In the genomic region with DNA sequence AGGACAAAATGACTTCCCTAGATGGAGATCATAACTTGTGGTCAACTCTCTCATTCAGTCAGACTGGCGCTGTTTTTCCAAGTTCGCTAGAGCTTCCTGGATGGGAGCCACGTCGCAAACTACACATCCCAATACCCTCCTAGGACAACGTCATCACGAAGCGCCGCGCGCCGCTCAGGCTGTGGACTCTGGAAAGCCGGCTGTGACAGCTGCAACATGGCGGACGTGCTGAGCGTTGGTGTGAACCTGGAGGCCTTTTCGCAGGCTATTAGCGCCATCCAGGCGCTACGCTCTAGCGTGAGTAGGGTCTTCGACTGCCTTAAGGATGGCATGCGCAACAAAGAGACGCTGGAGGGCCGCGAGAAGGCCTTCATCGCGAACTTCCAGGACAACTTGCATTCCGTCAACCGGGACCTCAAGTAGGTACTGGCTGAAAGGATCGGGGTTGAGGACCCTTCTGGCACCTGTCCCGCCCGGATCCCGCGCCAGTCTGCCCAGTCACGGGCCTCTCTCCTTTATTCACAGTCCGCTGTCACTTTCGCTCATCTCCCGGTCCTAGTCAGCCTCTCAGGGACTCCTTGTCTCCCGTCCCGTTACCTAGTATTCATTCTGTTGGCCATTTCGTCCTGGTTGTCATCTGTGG, we compare ENCODE assay signal across 8 mouse cellular contexts. TPM values are rescaled to one million over a fixed set of nuclear protein-coding genes. Genes with fewer than 3 reads are reported as not detected.
DNase-seq lines count a peak whose midpoint lies in the region; ATAC-seq and TF ChIP-seq lines count a peak whose summit lies in the region.

TSS of gene Med27 (plus strand) at position 191 of the 643 bp plus-strand sequence.

- peaks cover 9% of the 10 kb centered on the region for H3K79me2 ChIP-seq in MEL (ENCODE audit: control insufficient read depth, insufficient read depth, low read length, poor library complexity)

- no peaks in the 10 kb centered on the region for H3K27me3 ChIP-seq in MEL (ENCODE audit: control insufficient read depth in 1 of 2, insufficient read depth in 2 of 2, low read length in 2 of 2)
- no peaks in the 10 kb centered on the region for H3K27me3 ChIP-seq in cerebellum, adult 2 months (ENCODE audit: control insufficient read depth, insufficient read depth, low read length)
- H3K27me3 ChIP-seq in forebrain, postnatal 0 days (ENCODE audit: insufficient read depth, low read length): no peaks in the 10 kb centered on the region
- no peaks in the 10 kb centered on the region for H3K27me3 ChIP-seq in lung, embryonic 15.5 days

- peak within 1 kb of the TSS; percentile 52 for H3K27ac ChIP-seq in MEL (ENCODE audit: control insufficient read depth, low read depth, low read length)
- no peak within 1 kb of the TSS for H3K27ac ChIP-seq in cerebellum, adult 2 months (ENCODE audit: insufficient read depth, low read length)
- H3K27ac ChIP-seq in forebrain, postnatal 0 days (ENCODE audit: low read depth, low read length): peak within 1 kb of the TSS; percentile 69
- H3K27ac ChIP-seq in lung, embryonic 15.5 days: no peak within 1 kb of the TSS

- TF ChIP-seq EP300 in MEL (IDR thresholded peaks at IDR 0.05; ENCODE audit: low read depth in 1 of 2, low read length in 2 of 2): no peak

- peaks cover 2 to 7% of the 10 kb centered on the region in 2 experiments; a peak in 3 of 4 replicates for H3K4me1 ChIP-seq in MEL (ENCODE audit: control insufficient read depth in 1 of 2, insufficient read depth in 2 of 2, low read length in 2 of 2)
- peaks cover 4% of the 10 kb centered on the region; the same call in 1 of the 2 replicates for H3K4me1 ChIP-seq in cerebellum, adult 2 months (ENCODE audit: control insufficient read depth, insufficient read depth, low read length)
- peaks cover 7% of the 10 kb centered on the region for H3K4me1 ChIP-seq in forebrain, postnatal 0 days (ENCODE audit: insufficient read depth)
- H3K4me1 ChIP-seq in lung, embryonic 15.5 days: peaks cover 4% of the 10 kb centered on the region

- H3K4me2 ChIP-seq in forebrain, postnatal 0 days (ENCODE audit: low read depth): peak within 1 kb of the TSS; percentile 88
- peak within 1 kb of the TSS; percentile 92 for H3K4me2 ChIP-seq in lung, embryonic 15.5 days

- ATAC-seq in forebrain, postnatal 0 days: peak; percentile 99
- ATAC-seq in lung, embryonic 15.5 days (ENCODE audit: borderline replicate concordance, extremely low read depth, low FRiP score, low TSS enrichment): peak; percentile 93; the same call in 1 of the 2 replicates

- peaks cover 0 to 8% of the 10 kb centered on the region in 2 experiments; a peak in 3 of 4 replicates for H3K36me3 ChIP-seq in MEL (ENCODE audit: control insufficient read depth in 1 of 2, insufficient read depth in 2 of 2, low read length in 2 of 2)
- peaks cover 19% of the 10 kb centered on the region for H3K36me3 ChIP-seq in forebrain, postnatal 0 days (ENCODE audit: insufficient read depth)
- H3K36me3 ChIP-seq in lung, embryonic 15.5 days: peaks cover 8% of the 10 kb centered on the region

- no peak for TF ChIP-seq RAD21 in MEL (IDR thresholded peaks at IDR 0.05; ENCODE audit: low read depth, low read length)

- peak; percentile 97 for DNase-seq in MEL (ENCODE audit: low read depth, low spot score)
- peak; percentile 95 to 96 for DNase-seq in cerebellum, adult 2 months
- DNase-seq in forebrain, postnatal 0 days: peak; percentile 99
- DNase-seq in heart, postnatal 4 days: peak; percentile 96
- DNase-seq in layer of hippocampus, adult 8-10 months (ENCODE audit: low spot score in 2 of 2): peak; percentile 96 to 97
- DNase-seq in ovary, adult 18-20 months (ENCODE audit: low spot score): peak; percentile 91
- DNase-seq in thymus, postnatal 0 days (ENCODE audit: low spot score): peak; percentile 92

- no peaks in the 10 kb centered on the region; the same call in 1 of the 2 replicates for H3K9me3 ChIP-seq in MEL (replicated peaks; ENCODE audit: insufficient read depth, low read length)
- H3K9me3 ChIP-seq in forebrain, postnatal 0 days (ENCODE audit: low read length): no peaks in the 10 kb centered on the region
- no peaks in the 10 kb centered on the region for H3K9me3 ChIP-seq in lung, embryonic 15.5 days

- H3K4me3 ChIP-seq in MEL (ENCODE audit: control insufficient read depth in 1 of 2, insufficient read depth in 1 of 2, low read depth in 2 of 2, low read length in 2 of 2): peak within 1 kb of the TSS; percentile 95 to 96
- peak within 1 kb of the TSS; percentile 76 for H3K4me3 ChIP-seq in cerebellum, adult 2 months (replicated peaks; ENCODE audit: insufficient read depth, low read depth, low read length)
- peak within 1 kb of the TSS; percentile 90 for H3K4me3 ChIP-seq in forebrain, postnatal 0 days (ENCODE audit: low read depth, low read length)
- peak within 1 kb of the TSS; percentile 95 for H3K4me3 ChIP-seq in lung, embryonic 15.5 days

- TF ChIP-seq POLR2A in MEL (IDR thresholded peaks at IDR 0.05; ENCODE audit: control insufficient read depth in 1 of 2, insufficient read depth in 1 of 2, low read depth in 1 of 2, low read length in 2 of 2, poor library complexity in 1 of 2): peak; percentile 50 to 86; a peak in 3 of 4 replicates
- TF ChIP-seq POLR2A in cerebellum, adult 2 months (IDR thresholded peaks at IDR 0.05; ENCODE audit: borderline replicate concordance, insufficient read depth, low read length): peak; percentile 83; the same call in 1 of the 2 replicates

- peak in 1 of 3 experiments; percentile 9; a peak in 1 of 6 replicates for TF ChIP-seq CTCF in MEL (IDR thresholded peaks at IDR 0.05 in 2 of 3, conservative IDR thresholded peaks at IDR 0.05 in 1 of 3; ENCODE audit: control insufficient read depth in 1 of 3, insufficient read depth in 1 of 3, low read depth in 2 of 3, low read length in 3 of 3, poor library complexity in 1 of 3, severe bottlenecking in 1 of 3)
- no peak for TF ChIP-seq CTCF in cerebellum, adult 2 months (IDR thresholded peaks at IDR 0.05; ENCODE audit: borderline replicate concordance, insufficient read depth, low read depth, low read length)
- TF ChIP-seq CTCF in forebrain, postnatal 0 days (IDR thresholded peaks at IDR 0.05; ENCODE audit: low read depth): no peak

- H3K9ac ChIP-seq in MEL (ENCODE audit: control insufficient read depth, low read depth, low read length, poor library complexity, severe bottlenecking): peak within 1 kb of the TSS; percentile 92
- H3K9ac ChIP-seq in forebrain, postnatal 0 days: peak within 1 kb of the TSS; percentile 86
- peak within 1 kb of the TSS; percentile 82 for H3K9ac ChIP-seq in lung, embryonic 15.5 days

- under 1% methylated on average over 41 of the region's 41 CpGs for WGBS in cerebellum, adult 2 months
- 2% methylated on average over 41 of the region's 41 CpGs for WGBS in forebrain, postnatal 0 days
- under 1% methylated on average over 41 of the region's 41 CpGs for WGBS in lung, embryonic 15.5 days

TF ChIP-seq in MEL, 35 proteins besides CTCF, POLR2A, EP300 and RAD21 (continues in another document):
- TF ChIP-seq ZKSCAN1 (IDR thresholded peaks at IDR 0.05; ENCODE audit: low read depth, low read length) (no peak), NRF1 (IDR thresholded peaks at IDR 0.05; ENCODE audit: insufficient read depth, low read depth, low read length, poor library complexity, severe bottlenecking) (peak; percentile 45; the same call in 1 of the 2 replicates), POLR2AphosphoS5 (IDR thresholded peaks at IDR 0.05; ENCODE audit: borderline replicate concordance, low read depth, low read length) (no peak), USF1 (IDR thresholded peaks at IDR 0.05; ENCODE audit: low read depth, low read length) (peak; percentile 10; the same call in 1 of the 2 replicates), MYC (IDR thresholded peaks at IDR 0.05; ENCODE audit: low read depth, low read length) (peak; percentile 57; the same call in 1 of the 2 replicates), MYB (IDR thresholded peaks at IDR 0.05; ENCODE audit: low read depth, low read length) (no peak), MAZ (IDR thresholded peaks at IDR 0.05; ENCODE audit: low read depth, low read length) (0 out of 2 replicates have a peak, but pooled peaks have one; percentile 29), POLR2AphosphoS2 (IDR thresholded peaks at IDR 0.05; ENCODE audit: low read length) (peak; percentile 71; the same call in 1 of the 2 replicates), SMC3 (IDR thresholded peaks at IDR 0.05; ENCODE audit: low read depth, low read length) (no peak), KAT2A (conservative IDR thresholded peaks at IDR 0.05; ENCODE audit: low read depth, low read length) (peak; percentile 97), ZC3H11A (IDR thresholded peaks at IDR 0.05; ENCODE audit: low read depth, low read length) (peak; percentile 46), CHD1 (IDR thresholded peaks at IDR 0.05; ENCODE audit: low read depth, low read length) (no peak), NELFE (IDR thresholded peaks at IDR 0.05; ENCODE audit: low read depth, low read length) (peak; percentile 74), TBP (IDR thresholded peaks at IDR 0.05; ENCODE audit: low read depth, low read length) (peak; percentile 73), ELF1 (IDR thresholded peaks at IDR 0.05; ENCODE audit: low read depth, low read length) (peak; percentile 98), UBTF (IDR thresholded peaks at IDR 0.05; ENCODE audit: borderline replicate concordance, insufficient read depth, low read depth, low read length) (no peak), ETS1 (IDR thresholded peaks at IDR 0.05; ENCODE audit: low read depth, low read length) (no peak), GABPA (IDR thresholded peaks at IDR 0.05; ENCODE audit: low read depth, low read length) (no peak), TAL1 (IDR thresholded peaks at IDR 0.05; ENCODE audit: low read length) (no peak), JUND (IDR thresholded peaks at IDR 0.05; ENCODE audit: low read depth, low read length) (0 out of 2 replicates have a peak, but pooled peaks have one; percentile 38), BHLHE40 (IDR thresholded peaks at IDR 0.05; ENCODE audit: borderline replicate concordance, low read depth, low read length) (no peak), GATA1 (IDR thresholded peaks at IDR 0.05; ENCODE audit: low read depth, low read length) (no peak)

RNA-seq across cellular contexts. Expression of gene Med27, which starts in this region (rescaled TPM):
- 43.5 and 46.9 TPM in 2 replicates for total RNA-seq in MEL (2012; rRNA removed)
- 10 to 100 TPM in 1 of 2 experiments, not detected in 1; 46.3 TPM for polyA plus RNA-seq in MEL (2012; ENCODE audit: insufficient read depth in 1 of 2, insufficient read length in 2 of 2, low read depth in 1 of 2, low replicate concordance in 2 of 2, missing spikeins in 1 of 2)
- polyA plus RNA-seq in cerebellum, adult 2 months (2012; rRNA removed): 45.3 and 47.0 TPM in 2 replicates
- total RNA-seq in forebrain, postnatal 0 days (2014; rRNA removed): 60.1 and 62.3 TPM in 2 replicates
- polyA plus RNA-seq in forebrain, postnatal 0 days (2015; fragmentation: Nextera tagmentation; extraction: Ambion mirVana): 71.2 and 76.0 TPM in 2 replicates
- total RNA-seq in heart, postnatal 4 days (2021): 10 to 100 TPM; 23.6 to 25.3 TPM
- 10 to 100 TPM; 45.1 to 52.5 (median 49.0) TPM for total RNA-seq in layer of hippocampus, adult 8-10 months (2022)
- 47.9 and 49.5 TPM in 2 replicates for polyA plus RNA-seq in lung, embryonic 15.5 days (2015; fragmentation: Nextera tagmentation; extraction: Ambion mirVana)
- polyA plus RNA-seq in thymus, postnatal 0 days (2015; fragmentation: Nextera tagmentation; extraction: Ambion mirVana): 57.1 and 58.6 TPM in 2 replicates

Comparison
In these comparisons a context has a peak if more than half of its experiments do, and no peak if none do; other contexts are left out.
1. H3K27ac ChIP-seq: peak in MEL (single experiment) and forebrain, postnatal 0 days (single experiment); none in cerebellum, adult 2 months (single experiment) and lung, embryonic 15.5 days (single experiment).
2. Peak in every context shown above with its lines, with median percentiles within 50 percentile points of each other: DNase-seq, H3K4me3 ChIP-seq and H3K9ac ChIP-seq.